Mouse (Mus musculus): Measurements from ENCODE around the gene Hist1h2af.
"Not testable (repeated sequence)": the region's sequence is repeated elsewhere in the genome, so short reads cannot be mapped to it uniquely, and the experiment has no call there.

The Hist1h2af gene

DNA sequence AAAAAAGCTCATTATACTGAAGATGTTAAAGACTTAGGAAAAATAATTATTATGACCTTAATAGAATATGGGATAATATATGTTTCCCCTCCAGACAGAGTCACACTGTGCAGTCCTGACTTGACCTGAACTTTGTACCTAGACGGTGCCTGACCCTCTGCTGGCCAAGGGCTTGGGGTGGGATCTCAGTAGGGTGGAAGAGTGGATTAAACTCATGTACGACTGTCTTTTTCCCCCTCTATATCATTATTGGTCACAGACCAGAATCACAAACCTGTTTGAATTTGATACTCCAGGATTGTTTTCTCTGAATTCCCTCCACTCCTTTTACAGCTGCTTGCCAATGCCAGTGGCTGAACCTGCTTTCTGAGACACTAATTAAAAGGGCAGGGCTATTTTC, 27.0 kb downstream of the Hist1h2af start:
- not testable (repeated sequence) for DNase-seq

DNA sequence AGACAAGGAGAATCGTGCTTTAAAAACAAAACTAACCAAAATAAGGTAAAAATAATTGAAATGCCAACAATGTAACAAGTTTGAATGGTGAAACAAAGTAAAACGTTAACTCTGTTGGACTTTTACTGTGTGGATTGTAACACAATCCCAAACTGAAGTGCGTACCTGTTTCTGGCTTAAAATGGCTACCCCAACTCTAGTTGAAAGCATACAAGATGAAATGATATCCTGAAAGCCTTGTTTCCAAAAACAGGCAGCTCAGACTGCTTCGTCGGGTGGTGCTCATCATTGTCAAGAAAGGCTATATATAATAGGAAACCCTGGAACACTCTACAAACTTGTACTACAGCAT, 27.8 kb downstream of the Hist1h2af start:
- DNase-seq: not testable (repeated sequence)

DNA sequence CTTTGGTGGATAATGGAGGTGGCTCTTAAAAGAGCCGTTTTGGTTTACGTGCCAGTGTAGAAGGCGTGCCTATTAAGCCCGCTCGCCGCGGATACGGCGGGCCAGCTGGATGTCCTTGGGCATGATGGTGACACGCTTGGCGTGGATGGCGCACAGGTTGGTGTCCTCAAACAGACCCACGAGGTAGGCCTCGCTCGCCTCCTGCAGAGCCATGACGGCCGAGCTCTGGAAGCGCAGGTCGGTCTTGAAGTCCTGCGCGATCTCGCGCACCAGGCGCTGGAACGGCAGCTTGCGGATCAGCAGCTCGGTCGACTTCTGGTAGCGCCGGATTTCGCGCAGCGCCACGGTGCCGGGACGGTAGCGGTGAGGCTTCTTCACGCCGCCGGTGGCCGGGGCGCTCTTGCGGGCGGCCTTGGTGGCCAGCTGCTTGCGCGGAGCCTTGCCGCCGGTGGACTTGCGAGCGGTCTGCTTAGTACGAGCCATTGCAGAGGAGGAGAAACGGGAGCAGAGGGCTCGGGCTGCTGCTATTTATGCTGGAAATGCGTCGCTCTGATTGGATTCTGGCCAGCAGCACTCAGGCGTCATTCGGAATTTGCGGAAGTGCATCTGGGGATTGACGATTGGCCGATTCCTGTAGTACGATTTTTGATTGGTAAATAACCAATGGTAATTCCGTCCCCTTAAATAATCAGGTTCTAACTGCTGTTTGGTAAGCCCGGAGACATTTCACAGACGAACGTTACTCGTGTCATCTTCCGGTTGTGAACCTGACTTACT, 28.4 kb downstream of the Hist1h2af start, which contains the start of gene Hist1h3e:
Gene Hist1h3e (minus strand): TSS at position 487 of the 777 bp plus-strand sequence.
- DNase-seq: peak; percentile 92 to 94

- no peak for DNase-seq
Observed at GRCm38 (mm10) chr13:23562699-23563462, 29.2 kb downstream of the Hist1h2af start.

DNA sequence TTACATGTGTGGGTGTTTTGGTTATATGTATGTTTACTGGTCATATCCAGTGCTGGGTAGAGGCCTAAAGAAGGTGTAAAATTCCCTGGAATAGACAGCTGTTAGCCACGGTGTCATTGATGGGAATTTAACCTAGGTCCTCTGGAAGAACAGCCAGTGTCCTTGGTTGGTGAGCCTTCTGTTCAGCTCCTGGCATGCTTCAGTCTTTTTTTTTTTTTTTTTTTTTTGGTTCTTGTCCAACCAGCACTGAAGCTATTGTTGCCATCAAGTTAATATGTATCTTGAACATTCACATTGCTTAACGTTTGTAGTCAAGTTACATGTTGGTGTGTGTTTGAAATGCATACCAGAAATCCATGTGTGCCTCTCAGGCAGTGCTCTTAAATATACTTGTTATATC, 30.8 kb downstream of the Hist1h2af start:
- no peak for DNase-seq

DNA sequence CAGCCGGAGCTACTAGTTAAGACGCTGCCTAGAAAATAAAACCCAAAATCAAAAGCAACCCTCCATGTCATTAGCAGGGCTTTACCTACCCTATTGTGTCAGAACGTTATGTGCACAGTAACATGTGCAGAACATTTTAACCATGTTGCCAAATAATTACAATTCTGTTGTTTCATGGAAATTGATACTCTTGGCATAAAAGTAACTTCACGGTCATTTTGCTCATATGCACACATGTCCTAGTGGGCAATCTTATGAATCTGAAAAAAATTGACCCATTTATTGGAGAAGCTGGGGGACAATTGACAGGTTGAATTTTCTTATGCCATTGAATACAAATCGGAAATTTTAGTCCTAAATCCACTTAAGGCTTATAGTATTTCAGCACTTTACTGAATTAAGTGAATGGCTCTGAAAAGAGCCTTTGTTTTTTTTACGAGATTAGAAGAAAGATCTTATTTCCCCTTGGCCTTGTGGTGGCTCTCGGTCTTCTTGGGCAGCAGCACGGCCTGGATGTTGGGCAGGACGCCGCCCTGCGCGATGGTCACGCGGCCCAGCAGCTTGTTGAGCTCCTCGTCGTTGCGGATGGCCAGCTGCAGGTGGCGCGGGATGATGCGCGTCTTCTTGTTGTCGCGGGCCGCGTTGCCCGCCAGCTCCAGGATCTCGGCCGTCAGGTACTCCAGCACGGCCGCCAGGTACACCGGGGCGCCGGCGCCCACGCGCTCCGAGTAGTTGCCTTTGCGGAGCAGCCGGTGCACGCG, 36.7 kb downstream of the Hist1h2af start:
- not testable (repeated sequence) for DNase-seq

DNA sequence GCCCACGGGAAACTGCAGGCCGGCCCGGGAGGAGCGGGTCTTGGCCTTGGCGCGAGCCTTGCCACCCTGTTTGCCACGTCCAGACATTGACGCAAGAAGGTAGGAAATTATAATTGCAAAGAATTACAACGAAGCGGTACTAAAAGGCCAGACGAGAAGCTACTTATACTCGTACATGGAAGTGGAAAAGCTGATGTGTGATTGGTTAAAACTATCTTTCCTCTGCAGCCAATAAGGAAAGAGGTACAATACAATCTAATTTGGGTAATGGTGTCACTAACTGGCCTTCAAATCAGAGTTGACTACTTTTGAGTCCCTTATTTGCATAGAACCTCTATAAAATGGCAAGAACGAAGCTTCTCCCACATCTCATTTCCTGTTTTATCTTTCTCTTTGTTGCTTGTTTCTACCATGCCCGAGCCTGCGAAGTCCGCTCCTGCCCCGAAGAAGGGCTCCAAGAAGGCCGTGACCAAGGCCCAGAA, 37.4 kb downstream of the Hist1h2af start, which contains the start of the genes Hist1h2ae and Hist1h2bg:
Gene Hist1h2ae (minus strand): TSS at position 199 of the 482 bp plus-strand sequence.
Gene Hist1h2bg (plus strand): TSS at position 375 of the 482 bp plus-strand sequence.
- peak; percentile 51 to 60 for DNase-seq

DNA sequence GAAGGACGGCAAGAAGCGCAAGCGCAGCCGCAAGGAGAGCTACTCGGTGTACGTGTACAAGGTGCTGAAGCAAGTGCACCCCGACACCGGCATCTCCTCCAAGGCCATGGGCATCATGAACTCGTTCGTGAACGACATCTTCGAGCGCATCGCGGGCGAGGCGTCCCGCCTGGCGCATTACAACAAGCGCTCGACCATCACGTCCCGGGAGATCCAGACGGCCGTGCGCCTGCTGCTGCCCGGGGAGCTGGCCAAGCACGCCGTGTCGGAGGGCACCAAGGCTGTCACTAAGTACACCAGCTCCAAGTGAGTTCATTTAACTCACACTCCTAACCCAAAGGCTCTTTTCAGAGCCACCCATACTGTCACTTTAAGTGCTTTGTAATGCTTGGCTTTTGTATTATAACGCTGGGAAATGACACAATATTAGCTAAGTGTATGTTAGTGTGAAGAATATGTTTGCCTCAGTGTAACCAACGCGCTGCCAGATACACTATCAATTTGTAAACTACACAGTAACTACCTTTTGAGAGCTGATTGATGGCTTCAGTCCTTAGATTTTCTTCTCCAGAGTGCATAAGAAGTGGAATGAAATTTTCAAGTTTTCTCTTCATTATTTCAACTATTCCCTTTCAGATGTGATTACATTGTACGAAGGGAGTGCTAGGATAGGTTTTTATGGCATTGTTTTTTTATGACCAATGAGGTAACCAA, 38.0 kb downstream of the Hist1h2af start:
- DNase-seq: not testable (repeated sequence)

- DNase-seq: no peak
Observed at GRCm38 (mm10) chr13:23572218-23573033, 38.7 kb downstream of the Hist1h2af start.

DNA sequence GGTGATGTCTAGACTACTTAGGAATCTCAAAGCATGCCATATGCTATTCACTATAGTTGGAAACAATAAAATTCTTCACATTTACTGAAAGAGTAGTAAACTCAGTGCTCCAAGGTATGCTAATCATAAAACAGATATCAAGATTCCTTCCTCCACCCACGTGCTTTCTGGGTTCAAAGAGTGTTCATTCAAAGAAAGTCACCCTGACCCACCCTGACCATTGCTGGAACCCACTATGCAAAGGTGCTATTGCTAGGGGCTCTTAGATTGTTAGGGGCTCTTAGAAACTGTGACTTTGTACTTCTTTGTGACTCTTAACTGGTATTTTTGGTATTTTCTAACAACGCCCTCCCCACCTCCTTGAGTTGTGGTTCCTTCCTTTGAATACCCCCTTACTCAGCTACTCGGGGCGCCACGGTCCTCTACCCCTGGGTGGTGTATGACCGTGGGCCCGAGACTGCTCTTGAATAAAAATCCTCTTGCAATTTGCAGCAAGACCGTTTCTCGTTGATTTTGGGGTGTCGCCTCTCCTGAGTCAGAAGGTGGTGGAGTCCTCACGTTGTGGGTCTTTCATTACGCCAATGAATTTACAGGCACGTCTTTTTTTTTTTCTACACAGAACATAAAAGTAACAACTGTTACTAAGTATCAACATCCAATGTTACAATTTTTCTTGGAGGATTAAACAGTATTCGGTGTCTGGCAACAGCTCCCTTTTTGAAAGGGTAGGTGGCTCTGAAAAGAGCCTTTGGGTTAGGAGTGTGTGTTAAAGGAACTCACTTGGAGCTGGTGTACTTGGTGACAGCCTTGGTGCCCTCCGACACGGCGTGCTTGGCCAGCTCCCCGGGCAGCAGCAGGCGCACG, 39.6 kb downstream of the Hist1h2af start:
- not testable (repeated sequence) for DNase-seq

DNA sequence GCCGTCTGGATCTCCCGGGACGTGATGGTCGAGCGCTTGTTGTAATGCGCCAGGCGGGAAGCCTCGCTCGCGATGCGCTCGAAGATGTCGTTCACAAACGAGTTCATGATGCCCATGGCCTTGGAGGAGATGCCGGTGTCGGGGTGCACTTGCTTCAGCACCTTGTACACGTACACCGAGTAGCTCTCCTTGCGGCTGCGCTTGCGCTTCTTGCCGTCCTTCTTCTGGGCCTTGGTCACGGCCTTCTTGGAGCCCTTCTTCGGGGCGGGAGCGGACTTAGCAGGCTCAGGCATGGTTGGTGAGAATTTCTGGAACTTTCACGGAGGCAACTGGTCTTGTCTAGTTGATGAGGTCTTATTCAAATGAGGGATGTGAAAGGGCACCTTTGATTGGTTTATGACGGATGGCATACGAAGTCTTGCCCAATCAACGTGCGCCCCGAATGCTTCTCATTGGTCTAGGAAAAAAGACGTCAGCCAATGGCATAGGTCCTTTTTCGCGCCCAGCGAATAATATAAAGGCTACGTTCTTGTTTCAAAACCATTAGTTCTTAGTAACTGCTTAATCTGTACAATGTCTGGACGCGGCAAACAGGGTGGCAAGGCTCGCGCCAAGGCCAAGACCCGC, 40.3 kb downstream of the Hist1h2af start, which contains the start of the genes Hist1h2bf and Hist1h2ad:
Gene Hist1h2bf (minus strand): TSS at position 299 of the 627 bp plus-strand sequence.
Gene Hist1h2ad (plus strand): TSS at position 484 of the 627 bp plus-strand sequence.
- DNase-seq: peak; percentile 86 to 89

DNA sequence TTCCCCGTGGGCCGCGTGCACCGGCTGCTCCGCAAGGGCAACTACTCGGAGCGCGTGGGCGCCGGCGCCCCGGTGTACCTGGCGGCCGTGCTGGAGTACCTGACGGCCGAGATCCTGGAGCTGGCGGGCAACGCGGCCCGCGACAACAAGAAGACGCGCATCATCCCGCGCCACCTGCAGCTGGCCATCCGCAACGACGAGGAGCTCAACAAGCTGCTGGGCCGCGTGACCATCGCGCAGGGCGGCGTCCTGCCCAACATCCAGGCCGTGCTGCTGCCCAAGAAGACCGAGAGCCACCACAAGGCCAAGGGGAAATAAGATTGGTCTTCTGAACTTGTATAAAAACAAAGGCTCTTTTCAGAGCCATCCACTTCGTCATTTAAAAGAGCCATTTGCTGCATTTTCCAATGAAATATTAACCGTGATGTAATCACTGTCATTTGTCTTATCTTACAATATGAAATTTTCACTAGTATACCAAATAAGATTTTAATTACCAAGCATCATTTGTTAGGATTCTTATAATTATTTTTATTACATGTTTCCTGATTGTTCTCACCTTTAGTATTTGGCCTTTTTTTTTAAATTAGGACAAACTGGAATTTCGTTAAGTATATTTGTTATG, 41.0 kb downstream of the Hist1h2af start:
- not testable (repeated sequence) for DNase-seq

- DNase-seq: no peak
Observed at GRCm38 (mm10) chr13:23575271-23575851, 41.7 kb downstream of the Hist1h2af start, which contains the start of gene Hist1h3d. TSS of gene Hist1h3d (plus strand) at chr13:23575763.

- DNase-seq: not testable (repeated sequence)
Observed at GRCm38 (mm10) chr13:23575864-23576313, 42.2 kb downstream of the Hist1h2af start.

GRCm38 (mm10) chr13:23576351-23576881, 42.7 kb downstream of the Hist1h2af start:
- DNase-seq: no peak

GRCm38 (mm10) chr13:23576906-23577639, 43.4 kb downstream of the Hist1h2af start:
- no peak for DNase-seq

- DNase-seq: no peak
Observed at GRCm38 (mm10) chr13:23577835-23578234, 44.1 kb downstream of the Hist1h2af start.
